Mouse (Mus musculus) stomach, postnatal 0 days (tissue): ENCODE results near the gene Glt6d1.

Experiments used
- CTCF ChIP-seq: IDR thresholded peaks from 2 replicates; pipeline ENCODE4 v1.5.1; 2016; ENCODE audit warnings: antibody characterized with exemption, low read depth, mild to moderate bottlenecking, moderate library complexity
- EP300 ChIP-seq: optimal IDR thresholded peaks from 2 replicates; pipeline ENCODE3; 2016; ENCODE audit warnings: antibody characterized with exemption

DNA sequence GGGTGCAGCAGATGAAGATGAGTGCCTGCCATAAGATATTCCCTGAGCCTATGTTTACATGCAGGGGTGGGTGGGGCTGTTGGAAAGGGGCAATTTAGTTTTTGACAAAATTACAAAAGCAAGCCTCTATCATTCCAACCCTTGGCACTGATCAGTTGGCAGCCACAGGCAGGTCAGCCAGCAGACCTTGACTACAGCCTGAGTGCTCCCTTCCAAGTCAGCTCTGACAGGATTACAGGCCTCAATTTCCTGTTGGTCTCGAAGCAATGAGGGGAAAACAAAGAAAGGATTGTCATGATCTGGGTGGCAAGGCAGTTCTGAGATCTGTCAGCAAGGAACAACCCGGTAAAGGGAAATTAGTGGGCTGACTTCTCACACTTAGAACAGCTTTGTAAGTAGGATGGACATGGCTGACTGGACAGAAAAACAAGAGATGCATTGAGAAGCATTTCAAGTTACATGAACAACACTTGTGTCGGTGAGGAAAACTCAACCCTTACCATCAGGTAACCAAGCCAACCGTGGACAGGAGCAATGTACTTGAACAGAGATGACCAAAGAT is 57.5 kb downstream of the Glt6d1 start:
- no peak for TF ChIP-seq CTCF
- TF ChIP-seq EP300, result no peak
